ENCODE assay signal across 8 mouse cellular contexts in genomic region chr5:20968963-20969362, GRCm38 (mm10). TPM values are rescaled to one million over a fixed set of nuclear protein-coding genes. Genes with fewer than 3 reads are reported as not detected.
DNase-seq lines count a peak whose midpoint lies in the region; ATAC-seq and TF ChIP-seq lines count a peak whose summit lies in the region.

No protein-coding gene starts in this region.

- H3K4me1 ChIP-seq in forebrain, embryonic 14.5 days (ENCODE audit: control insufficient read depth, insufficient read depth, low read length): no peaks in the 10 kb centered on the region
- 0 out of 2 replicates have a peak, but pooled peaks cover 5% of the 10 kb centered on the region for H3K4me1 ChIP-seq in forebrain, embryonic 15.5 days

- no peak overlapping the region for H3K4me2 ChIP-seq in forebrain, embryonic 14.5 days (ENCODE audit: low read length)
- H3K4me2 ChIP-seq in forebrain, embryonic 15.5 days (replicated peaks): no peak overlapping the region

- H3K79me3 ChIP-seq in C2C12 (ENCODE audit: low read depth): no peaks in the 10 kb centered on the region

- H3K27me3 ChIP-seq in forebrain, embryonic 14.5 days (replicated peaks; ENCODE audit: control insufficient read depth, insufficient read depth, low read length): no peaks in the 10 kb centered on the region
- no peaks in the 10 kb centered on the region for H3K27me3 ChIP-seq in forebrain, embryonic 15.5 days
- no peaks in the 10 kb centered on the region for H3K27me3 ChIP-seq in C2C12 (ENCODE audit: control insufficient read depth, insufficient read depth, insufficient read length)
- H3K27me3 ChIP-seq in splenic B cell, adult 2 months (ENCODE audit: control insufficient read depth, insufficient read depth, low read length, poor library complexity, severe bottlenecking): no peaks in the 10 kb centered on the region

- H3K9ac ChIP-seq in forebrain, embryonic 14.5 days (ENCODE audit: low read length): no peak overlapping the region
- H3K9ac ChIP-seq in forebrain, embryonic 15.5 days (replicated peaks): no peak overlapping the region

- H3K79me2 ChIP-seq in C2C12 (ENCODE audit: control insufficient read depth, insufficient read depth): no peaks in the 10 kb centered on the region

- 75% methylated on average over 9 of the region's 9 CpGs for WGBS in forebrain, embryonic 14.5 days
- WGBS in forebrain, embryonic 15.5 days: 75% methylated on average over 9 of the region's 9 CpGs

- ATAC-seq in forebrain, embryonic 14.5 days: no peak
- ATAC-seq in forebrain, embryonic 15.5 days (replicated peaks): no peak

- no peak overlapping the region for H3K27ac ChIP-seq in forebrain, embryonic 14.5 days (ENCODE audit: low read depth, low read length)
- no peak overlapping the region for H3K27ac ChIP-seq in forebrain, embryonic 15.5 days (replicated peaks)

- no peaks in the 10 kb centered on the region for H3K36me3 ChIP-seq in forebrain, embryonic 14.5 days (ENCODE audit: control insufficient read depth, insufficient read depth, low read length)
- H3K36me3 ChIP-seq in forebrain, embryonic 15.5 days: no peaks in the 10 kb centered on the region
- no peaks in the 10 kb centered on the region for H3K36me3 ChIP-seq in C2C12 (ENCODE audit: control insufficient read depth, insufficient read depth)
- no peaks in the 10 kb centered on the region for H3K36me3 ChIP-seq in splenic B cell, adult 2 months (ENCODE audit: control insufficient read depth, insufficient read depth, low read length, poor library complexity, severe bottlenecking)

- H3ac ChIP-seq in C2C12 (ENCODE audit: control insufficient read depth, insufficient read length, low read depth): no peak overlapping the region

- TF ChIP-seq CTCF in C2C12 (IDR thresholded peaks at IDR 0.05; ENCODE audit: control insufficient read depth, insufficient read depth, insufficient read length): peak; percentile 6

- no peaks in the 10 kb centered on the region for H3K9me3 ChIP-seq in forebrain, embryonic 14.5 days (replicated peaks; ENCODE audit: control insufficient read depth, low read length)
- H3K9me3 ChIP-seq in forebrain, embryonic 15.5 days: no peaks in the 10 kb centered on the region

- peak; percentile 41 for DNase-seq in forebrain, embryonic 14.5 days (ENCODE audit: low spot score)
- peak; percentile 29 for DNase-seq in adrenal gland, adult 8-10 months
- DNase-seq in forelimb bud, embryonic 11.5 days (ENCODE audit: low read depth, low spot score): peak; percentile 18
- peak; percentile 83 for DNase-seq in kidney, postnatal 25 days
- DNase-seq in lung, postnatal 36 days: peak; percentile 79
- DNase-seq in splenic B cell, adult 2 months (ENCODE audit: low read depth, low spot score): peak; percentile 84

- no peak overlapping the region for H3K4me3 ChIP-seq in forebrain, embryonic 14.5 days (ENCODE audit: low read depth, low read length)
- H3K4me3 ChIP-seq in forebrain, embryonic 15.5 days: no peak overlapping the region
- no peak overlapping the region for H3K4me3 ChIP-seq in C2C12 (ENCODE audit: insufficient read depth, poor library complexity, severe bottlenecking)

TF ChIP-seq in C2C12, 6 proteins besides CTCF, POLR2A, EP300 and RAD21:
- TF ChIP-seq CEBPB (IDR thresholded peaks at IDR 0.05; ENCODE audit: low read depth): no peak
- TF ChIP-seq MYOG (IDR thresholded peaks at IDR 0.05; ENCODE audit: control insufficient read depth, extremely low read depth, insufficient read length): no peak
- TF ChIP-seq FOSL1 (IDR thresholded peaks at IDR 0.05; ENCODE audit: insufficient read depth, low read length, poor library complexity, severe bottlenecking): no peak
- no peak for TF ChIP-seq USF1 (IDR thresholded peaks at IDR 0.05; ENCODE audit: low read depth)
- no peak for TF ChIP-seq MAX (IDR thresholded peaks at IDR 0.05)
- no peak for TF ChIP-seq MYOD1 (IDR thresholded peaks at IDR 0.05; ENCODE audit: control insufficient read depth, insufficient read length, low read depth)

RNA-seq across cellular contexts. Expression of gene Rsbn1l, which starts 12.8 kb away (rescaled TPM):
- polyA plus RNA-seq in forebrain, embryonic 14.5 days (2014; fragmentation: Nextera tagmentation; extraction: Ambion mirVana): 5.3 TPM in 2 replicates
- 5.5 and 5.9 TPM in 2 replicates for polyA plus RNA-seq in forebrain, embryonic 15.5 days (2015; fragmentation: Nextera tagmentation; extraction: Ambion mirVana)
- polyA plus RNA-seq in C2C12 (2012; fragmentation: generic; extraction: Trizol): 1.9 TPM
- 10 to 100 TPM; 14.6 to 21.7 (median 16.6) TPM for total RNA-seq in adrenal gland, adult 8-10 months (2022)

Comparison
In these comparisons a context has a peak if more than half of its experiments do, and no peak if none do; other contexts are left out.
1. DNase-seq: peak in every context shown above with its lines; median percentile 84 in splenic B cell, adult 2 months; 83 in kidney, postnatal 25 days; 79 in lung, postnatal 36 days; 41 in forebrain, embryonic 14.5 days; 29 in adrenal gland, adult 8-10 months; 18 in forelimb bud, embryonic 11.5 days.